Mouse (Mus musculus): ENCODE data around the gene Atp6ap1. TPM values are rescaled to one million over a fixed set of nuclear protein-coding genes. Genes with fewer than 3 reads are reported as not detected.

Gene Atp6ap1
- polyA plus RNA-seq (2015; fragmentation: Nextera tagmentation; extraction: Ambion mirVana), result 130 and 132 TPM in 2 replicates

DNA sequence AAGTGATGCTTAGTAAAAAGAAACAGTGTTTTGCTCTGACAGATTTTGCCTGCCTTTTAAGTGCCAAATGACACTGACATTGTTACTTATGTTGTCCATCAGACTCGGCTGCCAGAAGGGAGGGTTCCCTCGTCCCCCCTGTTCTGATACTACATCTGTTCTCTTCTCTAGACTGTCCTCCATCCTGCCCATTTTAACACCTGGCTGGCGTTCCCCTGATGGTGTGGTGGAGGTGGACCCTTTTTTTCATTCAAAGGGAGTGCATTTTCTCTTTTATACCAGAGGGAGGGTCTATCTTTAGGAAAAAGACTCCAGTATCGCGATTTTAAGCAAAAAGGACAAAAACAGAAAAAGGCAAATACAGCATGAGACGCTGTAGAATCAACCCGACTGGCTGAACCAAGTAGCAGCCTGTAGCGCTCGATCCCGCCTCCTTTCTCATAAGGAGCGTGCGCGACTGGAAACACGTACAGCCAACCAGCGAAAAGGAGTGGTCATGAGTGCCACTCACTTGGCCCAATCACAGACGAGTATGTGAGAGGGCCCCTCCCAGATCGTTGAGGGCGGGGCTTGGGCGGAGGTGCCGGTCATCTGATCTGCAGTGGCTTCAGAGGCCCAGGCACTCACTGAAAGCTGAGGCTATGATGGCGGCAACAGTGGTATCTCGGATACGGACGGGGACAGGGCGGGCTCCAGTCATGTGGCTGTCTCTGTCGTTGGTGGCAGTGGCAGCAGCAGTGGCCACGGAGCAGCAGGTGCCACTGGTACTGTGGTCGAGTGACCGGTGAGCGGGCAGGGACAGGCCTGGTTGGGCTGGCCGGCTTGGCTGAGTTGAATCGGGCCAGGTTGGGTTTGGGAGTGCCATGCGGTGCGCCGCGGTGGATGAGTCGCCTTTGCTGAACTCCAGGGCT, at the start of gene Atp6ap1:
TSS of gene Atp6ap1 (plus strand) at position 560 of the 911 bp plus-strand sequence.
- Histone ChIP-seq H3K27ac (peak within 1 kb of the TSS; percentile 64), H3K4me1 (no peaks in the 10 kb centered on the region), H3K9me3 (no peaks in the 10 kb centered on the region), H3K4me3 (replicated peaks) (peak within 1 kb of the TSS; percentile 66), H3K4me2 (peak within 1 kb of the TSS; percentile 53), H3K36me3 (peaks cover 3% of the 10 kb centered on the region; the same call in 1 of the 2 replicates), H3K27me3 (replicated peaks) (no peaks in the 10 kb centered on the region), H3K9ac (peak within 1 kb of the TSS; percentile 44)
- 17% methylated on average over 37 of the region's 37 CpGs for WGBS
- ATAC-seq (ENCODE audit: insufficient read depth, low FRiP score, low read depth), result peak; percentile 98

DNA sequence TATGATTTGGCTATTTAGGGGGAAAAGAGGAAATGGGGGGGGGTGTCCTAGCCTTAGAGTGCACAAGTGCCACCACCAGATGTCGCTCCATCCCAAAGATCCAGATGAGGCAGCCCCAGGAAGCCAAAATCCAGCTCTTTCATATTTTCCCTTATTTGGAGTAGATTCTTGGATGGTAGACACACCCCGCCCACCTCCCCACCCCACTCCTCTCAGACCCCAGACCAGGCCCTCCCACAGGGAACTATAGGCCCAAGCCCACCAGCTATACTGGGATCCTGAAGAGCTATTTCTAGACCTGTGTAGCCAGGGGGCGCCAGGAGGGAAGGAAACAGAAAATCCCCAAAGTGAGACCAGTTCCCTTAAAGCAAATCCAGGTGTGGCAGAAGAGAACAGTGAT, 48.2 kb upstream of the Atp6ap1 start:
- Histone ChIP-seq H3K4me2 (peak overlapping the region; percentile 61), H3K4me1 (no peaks in the 10 kb centered on the region), H3K4me3 (replicated peaks) (peak overlapping the region; percentile 42), H3K27me3 (replicated peaks) (no peaks in the 10 kb centered on the region), H3K9me3 (no peaks in the 10 kb centered on the region), H3K36me3 (no peaks in the 10 kb centered on the region), H3K9ac (0 out of 2 replicates have a peak overlapping the region, but pooled peaks have one; percentile 16), H3K27ac (peak overlapping the region; percentile 82)
- WGBS, result 7% methylated on average over 3 of the region's 3 CpGs
- no peak for ATAC-seq (ENCODE audit: insufficient read depth, low FRiP score, low read depth)

DNA sequence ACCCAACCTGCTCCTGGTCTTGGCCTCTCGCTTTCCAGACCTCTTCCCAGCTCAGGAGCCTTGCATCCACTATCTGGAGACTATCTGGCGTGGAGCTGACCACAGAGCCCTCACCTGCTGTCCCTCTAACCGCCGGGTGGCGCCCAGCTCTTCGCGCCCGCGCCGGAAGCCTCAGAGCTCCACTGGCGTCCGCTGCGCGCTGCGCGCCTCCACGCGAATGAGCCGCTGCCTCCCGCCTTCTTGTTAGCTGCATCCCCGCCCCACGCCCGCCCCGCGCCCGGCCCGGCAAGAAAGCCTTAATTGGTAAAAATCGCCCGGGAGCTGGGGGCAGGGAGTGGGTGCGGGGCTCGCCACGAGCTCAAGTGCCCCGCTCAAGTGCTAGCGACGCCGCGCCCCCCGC, 47.3 kb upstream of the Atp6ap1 start, which contains the start of gene Flna:
TSS of gene Flna (minus strand) at position 206 of the 400 bp plus-strand sequence.
- Histone ChIP-seq H3K9ac (0 out of 2 replicates have a peak within 1 kb of the TSS, but pooled peaks have one; percentile 16), H3K9me3 (no peaks in the 10 kb centered on the region), H3K4me2 (peak within 1 kb of the TSS; percentile 61), H3K27ac (peak within 1 kb of the TSS; percentile 82), H3K4me3 (replicated peaks) (peak within 1 kb of the TSS; percentile 42), H3K36me3 (no peaks in the 10 kb centered on the region), H3K4me1 (no peaks in the 10 kb centered on the region), H3K27me3 (replicated peaks) (no peaks in the 10 kb centered on the region)
- WGBS, result 24% methylated on average over 37 of the region's 38 CpGs
- no peak for ATAC-seq (ENCODE audit: insufficient read depth, low FRiP score, low read depth)

DNA sequence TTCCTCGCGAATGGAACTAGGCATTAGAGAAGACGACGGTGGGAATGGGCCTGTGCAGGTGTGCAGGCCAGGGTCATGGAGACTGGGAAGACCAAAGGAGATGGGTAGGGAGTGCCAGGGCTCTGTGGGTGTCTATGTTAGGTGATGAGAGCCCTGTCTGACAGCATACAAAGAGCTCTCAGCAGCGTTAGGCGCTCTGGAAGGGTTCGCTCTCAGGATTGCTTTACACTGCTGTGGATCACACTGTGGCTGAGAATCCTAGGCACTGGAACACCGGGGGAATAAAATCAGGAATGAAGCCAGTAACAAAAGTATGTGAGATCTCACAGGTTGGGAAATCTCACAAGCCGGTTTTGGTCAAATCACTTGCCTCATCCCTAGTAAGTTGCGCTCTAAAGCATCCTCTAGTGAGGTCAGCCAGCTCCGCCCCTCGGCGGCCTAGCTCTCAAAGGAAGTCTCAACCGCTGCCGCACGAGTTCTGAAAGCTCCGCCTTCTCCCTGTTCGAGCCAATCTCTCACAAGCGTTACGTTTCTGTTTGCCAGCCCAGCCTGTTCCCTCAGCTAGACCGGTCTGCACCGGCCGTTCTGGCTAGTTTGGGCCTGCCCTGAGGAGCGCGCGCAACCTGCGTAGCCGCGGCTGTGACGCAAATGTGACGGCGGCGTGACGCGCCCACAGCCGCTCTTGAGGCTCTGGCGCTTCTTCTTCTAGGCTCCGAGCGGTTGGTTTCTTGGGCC, 42.6 kb upstream of the Atp6ap1 start, which contains the start of gene Emd:
TSS of gene Emd (plus strand) at position 535 of the 735 bp plus-strand sequence.
- peak within 1 kb of the TSS; percentile 58 for H3K4me3 ChIP-seq (replicated peaks)
- H3K27ac ChIP-seq, result peak within 1 kb of the TSS; percentile 93
- H3K36me3 ChIP-seq, result peaks cover 2% of the 10 kb centered on the region; the same call in 1 of the 2 replicates
- H3K27me3 ChIP-seq (replicated peaks), result no peaks in the 10 kb centered on the region
- H3K9me3 ChIP-seq, result no peaks in the 10 kb centered on the region
- WGBS, result 21% methylated on average over 39 of the region's 39 CpGs
- H3K4me2 ChIP-seq, result peak within 1 kb of the TSS; percentile 60
- peak within 1 kb of the TSS; percentile 39 for H3K9ac ChIP-seq
- H3K4me1 ChIP-seq, result no peaks in the 10 kb centered on the region
- peak; percentile 98 for ATAC-seq (ENCODE audit: insufficient read depth, low FRiP score, low read depth)

DNA sequence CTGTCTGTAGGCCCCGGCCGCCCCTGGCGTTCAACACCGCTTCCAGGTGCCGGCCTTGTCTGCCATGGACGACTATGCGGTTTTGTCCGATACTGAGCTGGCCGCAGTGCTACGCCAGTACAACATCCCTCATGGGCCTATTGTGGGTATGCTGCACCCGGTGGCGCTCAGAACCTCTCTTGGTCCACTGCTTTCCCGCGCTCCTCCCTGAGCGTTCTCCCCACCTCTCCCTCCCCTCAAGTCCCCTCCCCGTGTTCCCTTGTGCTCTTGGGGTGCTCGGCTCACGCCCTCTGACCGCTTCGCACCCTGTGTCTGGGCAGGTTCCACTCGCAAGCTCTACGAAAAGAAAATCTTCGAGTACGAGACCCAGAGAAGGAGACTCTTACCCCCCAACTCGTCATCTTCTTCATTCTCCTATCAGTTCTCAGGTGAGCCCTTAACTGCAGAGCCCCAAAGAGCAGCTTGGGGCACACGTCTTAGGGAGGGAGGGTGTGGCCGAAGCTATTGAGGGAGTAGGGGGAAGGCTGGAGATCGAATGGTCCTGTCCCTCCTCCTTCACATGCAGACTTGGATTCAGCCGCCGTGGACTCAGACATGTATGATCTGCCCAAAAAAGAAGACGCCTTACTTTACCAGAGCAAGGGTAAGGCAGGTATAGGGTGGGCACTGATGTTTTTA, 41.9 kb upstream of the Atp6ap1 start:
- peak overlapping the region; percentile 39; the same call in 1 of the 2 replicates for H3K9ac ChIP-seq
- peak overlapping the region; percentile 58 for H3K4me3 ChIP-seq (replicated peaks)
- peak overlapping the region; percentile 60 for H3K4me2 ChIP-seq
- H3K4me1 ChIP-seq, result no peaks in the 10 kb centered on the region
- peak; percentile 50 for ATAC-seq (ENCODE audit: insufficient read depth, low FRiP score, low read depth)
- no peaks in the 10 kb centered on the region for H3K9me3 ChIP-seq
- no peaks in the 10 kb centered on the region for H3K27me3 ChIP-seq (replicated peaks)
- H3K27ac ChIP-seq, result peak overlapping the region; percentile 93
- 27% methylated on average over 31 of the region's 31 CpGs for WGBS
- H3K36me3 ChIP-seq, result peaks cover 2% of the 10 kb centered on the region; the same call in 1 of the 2 replicates

DNA sequence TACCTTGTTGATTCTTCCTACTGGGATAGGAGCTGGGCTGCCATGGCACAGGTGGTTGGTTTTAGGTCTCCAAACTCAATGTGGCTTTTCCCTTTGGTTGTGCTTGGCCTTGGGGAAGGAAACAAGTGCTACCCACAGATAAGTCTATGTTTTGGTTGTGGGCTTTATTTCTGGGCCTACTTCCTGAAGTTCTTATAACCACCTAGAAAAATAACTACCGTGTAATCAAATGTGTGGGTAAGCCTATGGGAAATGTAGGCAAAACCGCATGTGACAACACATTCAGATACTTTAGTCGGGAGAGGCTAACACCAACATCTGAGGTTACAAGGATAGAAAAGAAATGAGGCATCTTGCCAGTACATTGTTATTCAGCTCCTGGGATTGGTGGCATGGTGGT, 39.2 kb upstream of the Atp6ap1 start:
- H3K4me1 ChIP-seq, result no peaks in the 10 kb centered on the region
- no peak overlapping the region for H3K4me3 ChIP-seq (replicated peaks)
- no peak overlapping the region for H3K4me2 ChIP-seq
- H3K9ac ChIP-seq, result no peak overlapping the region
- H3K27me3 ChIP-seq (replicated peaks), result no peaks in the 10 kb centered on the region
- H3K9me3 ChIP-seq, result no peaks in the 10 kb centered on the region
- 92% methylated on average over 3 of the region's 3 CpGs for WGBS
- peaks cover 2% of the 10 kb centered on the region; the same call in 1 of the 2 replicates for H3K36me3 ChIP-seq
- no peak for ATAC-seq (ENCODE audit: insufficient read depth, low FRiP score, low read depth)
- H3K27ac ChIP-seq, result no peak overlapping the region

DNA sequence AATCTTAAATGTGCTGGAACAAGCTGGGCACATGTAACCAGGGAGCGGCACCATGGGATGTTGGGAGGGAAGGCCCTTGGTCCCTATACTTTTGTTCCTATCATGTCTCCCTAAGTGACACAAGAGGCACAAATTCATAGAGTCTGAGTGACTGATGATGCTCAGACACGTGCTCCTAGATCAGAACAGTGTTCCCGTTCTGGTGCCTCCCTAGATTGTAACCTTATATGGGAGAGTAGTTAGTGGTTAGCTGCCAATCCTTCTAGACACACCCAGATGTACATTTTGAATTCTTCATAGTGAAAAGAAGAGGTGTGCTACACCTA, 27.2 kb upstream of the Atp6ap1 start:
- peak overlapping the region; percentile 50 for H3K4me3 ChIP-seq (replicated peaks)
- H3K9me3 ChIP-seq, result no peaks in the 10 kb centered on the region
- no peaks in the 10 kb centered on the region for H3K4me1 ChIP-seq
- peak; percentile 20 for ATAC-seq (ENCODE audit: insufficient read depth, low FRiP score, low read depth)
- no peaks in the 10 kb centered on the region for H3K27me3 ChIP-seq (replicated peaks)
- peak overlapping the region; percentile 95 for H3K27ac ChIP-seq
- no peak overlapping the region for H3K9ac ChIP-seq
- H3K36me3 ChIP-seq, result no peaks in the 10 kb centered on the region
- H3K4me2 ChIP-seq, result peak overlapping the region; percentile 51
- WGBS, result 33% methylated on average over 3 of the region's 3 CpGs

DNA sequence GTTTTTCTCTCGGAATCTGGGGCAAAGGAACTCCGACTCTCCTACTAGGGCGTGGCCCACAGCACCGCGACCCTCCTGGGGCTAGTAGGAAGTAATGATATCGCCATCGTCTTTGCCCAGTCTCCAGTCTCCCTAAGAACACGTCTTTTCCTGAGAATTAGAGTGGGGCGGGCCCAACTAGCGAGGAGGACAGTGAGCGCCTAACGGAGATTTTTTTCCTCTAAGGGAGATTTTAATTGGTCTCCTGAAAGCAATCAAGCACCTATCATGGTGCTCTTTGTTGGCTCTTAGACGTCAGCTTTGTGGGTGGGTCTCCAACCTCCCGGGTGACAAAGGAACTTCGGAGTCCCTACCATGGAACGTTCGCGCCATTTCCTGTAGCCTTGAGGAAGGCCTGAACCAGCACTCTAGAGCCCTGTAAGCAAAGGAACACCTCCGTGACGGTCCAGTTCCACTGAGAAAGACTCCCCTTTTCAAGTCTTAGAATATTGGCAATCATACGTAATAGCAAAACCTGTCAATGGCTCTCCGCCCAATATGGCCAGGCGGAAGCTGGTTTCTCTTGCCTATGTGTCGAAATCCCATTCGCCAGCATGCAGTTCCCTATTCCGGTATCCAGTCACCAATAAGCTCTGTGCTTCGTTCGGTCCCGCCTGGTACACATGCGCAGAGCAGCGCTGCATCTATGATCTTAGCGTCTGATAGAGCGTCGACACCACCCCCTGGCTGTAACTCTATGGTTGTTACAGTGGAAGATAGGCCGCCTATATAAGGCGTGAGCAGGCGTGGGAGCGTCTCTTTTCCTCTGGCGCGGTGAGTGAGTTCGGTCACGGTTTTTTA, 26.6 kb upstream of the Atp6ap1 start, which contains the start of gene Rpl10:
TSS of gene Rpl10 (plus strand) at position 751 of the 840 bp plus-strand sequence.
- H3K36me3 ChIP-seq, result no peaks in the 10 kb centered on the region
- H3K4me1 ChIP-seq, result no peaks in the 10 kb centered on the region
- H3K4me3 ChIP-seq (replicated peaks), result peak within 1 kb of the TSS; percentile 50
- no peaks in the 10 kb centered on the region for H3K27me3 ChIP-seq (replicated peaks)
- 15% methylated on average over 42 of the region's 42 CpGs for WGBS
- peak; percentile 95 for ATAC-seq (ENCODE audit: insufficient read depth, low FRiP score, low read depth)
- H3K9me3 ChIP-seq, result no peaks in the 10 kb centered on the region
- peak within 1 kb of the TSS; percentile 95 for H3K27ac ChIP-seq
- peak within 1 kb of the TSS; percentile 51 for H3K4me2 ChIP-seq
- peak within 1 kb of the TSS; percentile 55; the same call in 1 of the 2 replicates for H3K9ac ChIP-seq

DNA sequence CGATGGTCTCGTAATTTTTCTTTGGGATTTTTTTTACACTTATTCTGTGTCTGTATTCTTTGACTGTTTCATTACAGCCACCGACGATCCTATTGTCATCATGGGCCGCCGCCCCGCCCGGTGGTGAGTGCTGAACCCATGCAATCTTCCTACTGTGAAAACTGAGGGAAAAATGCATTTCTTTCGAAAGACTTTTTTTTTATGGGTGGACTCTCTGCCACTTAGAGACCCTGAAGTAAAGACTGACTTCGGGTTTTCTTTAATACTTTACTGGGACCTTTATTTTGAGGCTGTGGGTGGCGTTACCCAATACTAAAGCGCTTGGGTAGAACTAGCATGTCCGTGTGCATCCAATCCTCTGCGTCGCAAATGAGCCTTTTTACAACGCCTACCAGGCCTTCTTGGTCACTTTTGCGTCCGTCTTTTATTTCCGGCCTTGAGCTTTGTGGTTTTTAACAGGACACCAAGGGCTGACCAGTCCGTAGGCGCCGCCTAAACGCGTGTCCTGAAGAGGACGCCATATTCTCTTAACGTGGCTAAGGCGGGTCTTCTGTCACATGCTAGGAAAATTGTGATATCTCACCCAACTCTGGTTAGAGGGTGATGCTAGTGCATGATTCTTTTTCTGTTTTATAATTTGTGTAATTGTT, 25.9 kb upstream of the Atp6ap1 start:
- Histone ChIP-seq H3K4me2 (peak overlapping the region; percentile 43), H3K4me1 (no peaks in the 10 kb centered on the region), H3K9me3 (no peaks in the 10 kb centered on the region), H3K4me3 (replicated peaks) (peak overlapping the region; percentile 50), H3K9ac (peak overlapping the region; percentile 55; the same call in 1 of the 2 replicates), H3K27me3 (replicated peaks) (no peaks in the 10 kb centered on the region), H3K27ac (peak overlapping the region; percentile 68), H3K36me3 (no peaks in the 10 kb centered on the region)
- WGBS, result 13% methylated on average over 27 of the region's 27 CpGs
- no peak for ATAC-seq (ENCODE audit: insufficient read depth, low FRiP score, low read depth)
